ENCODE assay signal across 12 mouse cellular contexts in genomic region chr4:127517978-127518377, GRCm38 (mm10).
DNase-seq lines count a peak whose midpoint lies in the region; ATAC-seq and TF ChIP-seq lines count a peak whose summit lies in the region.
"Had no signal": no experiment of that assay in that cellular context is flagged by ENCODE, and none has a peak within 500 bp of the region (broad histone marks: within the 10 kb centered on the region; RNA-seq: fewer than 3 reads in every experiment).

No protein-coding gene starts in this region.

- peaks cover 9% of the 10 kb centered on the region for H3K4me1 ChIP-seq in liver, adult 2 months (ENCODE audit: control insufficient read depth, insufficient read depth, low read length)
- no peaks in the 10 kb centered on the region for H3K4me1 ChIP-seq in liver, embryonic 12.5 days
- H3K4me1 ChIP-seq in CH12.LX (ENCODE audit: control insufficient read depth in 1 of 2, insufficient read depth in 2 of 2) = no peaks in the 10 kb centered on the region
- no peaks in the 10 kb centered on the region for H3K4me1 ChIP-seq in midbrain, embryonic 13.5 days (replicated peaks)
- H3K4me1 ChIP-seq: embryonic facial prominence, embryonic 15.5 days; liver, embryonic 15.5 days had no signal

- no peaks in the 10 kb centered on the region for H3K9me3 ChIP-seq in liver, embryonic 12.5 days (replicated peaks)
- peaks cover 67% of the 10 kb centered on the region for H3K9me3 ChIP-seq in CH12.LX (replicated peaks; ENCODE audit: low read length)
- no peaks in the 10 kb centered on the region for H3K9me3 ChIP-seq in midbrain, embryonic 13.5 days
- H3K9me3 ChIP-seq: embryonic facial prominence, embryonic 15.5 days; liver, embryonic 15.5 days had no signal

- dilution Hi-C loops in CH12.LX (cut with MboI; ENCODE audit: extremely low pct_ligation_motif_present, extremely low pct_unique_long_range_greater_than_20kb, low sequenced_read_pairs) = no loop called here

- no peak overlapping the region for H3K4me2 ChIP-seq in liver, embryonic 12.5 days
- H3K4me2 ChIP-seq in CH12.LX (ENCODE audit: insufficient read depth, low read depth, poor library complexity, severe bottlenecking) = no peak overlapping the region
- H3K4me2 ChIP-seq in midbrain, embryonic 13.5 days (replicated peaks) = no peak overlapping the region
- H3K4me2 ChIP-seq: embryonic facial prominence, embryonic 15.5 days; liver, embryonic 15.5 days had no signal

- H3K36me3 ChIP-seq in liver, adult 2 months (ENCODE audit: control insufficient read depth, insufficient read depth, low read length) = no peaks in the 10 kb centered on the region
- no peaks in the 10 kb centered on the region for H3K36me3 ChIP-seq in liver, embryonic 12.5 days
- no peaks in the 10 kb centered on the region for H3K36me3 ChIP-seq in CH12.LX (replicated peaks in 1 of 2; ENCODE audit: control insufficient read depth in 1 of 2, insufficient read depth in 1 of 2, low read length in 1 of 2)
- H3K36me3 ChIP-seq in midbrain, embryonic 13.5 days = no peaks in the 10 kb centered on the region
- H3K36me3 ChIP-seq: embryonic facial prominence, embryonic 15.5 days; liver, embryonic 15.5 days had no signal

- peak; percentile 48 for TF ChIP-seq CTCF in gastrocnemius, adult 2 months (IDR thresholded peaks at IDR 0.05)
- peak; percentile 55; the same call in 1 of the 2 replicates for TF ChIP-seq CTCF in liver, adult 2 months (IDR thresholded peaks at IDR 0.05; ENCODE audit: low read depth, low read length)
- TF ChIP-seq CTCF in CH12.LX (conservative IDR thresholded peaks at IDR 0.05 in 1 of 2, IDR thresholded peaks at IDR 0.05 in 1 of 2; ENCODE audit: low read depth in 2 of 2, low read length in 2 of 2) = no peak; a peak in 1 of 4 replicates

- no peak for DNase-seq in gastrocnemius, adult 2 months
- DNase-seq in gastrocnemius, postnatal 10 days = no peak
- peak; percentile 23 for DNase-seq in liver, adult 2 months (ENCODE audit: extremely low read depth, low read depth, low spot score)
- peak; percentile 4 for DNase-seq in CH12.LX (ENCODE audit: extremely low read depth)
- DNase-seq in ZHBTc4 (ENCODE audit: low read depth, low spot score) = peak; percentile 54
- DNase-seq in adipocyte (ENCODE audit: low spot score) = no peak
- DNase-seq: heart, postnatal 10 days; thymus, adult 18-20 months had no signal

- no peak overlapping the region for H3K4me3 ChIP-seq in gastrocnemius, adult 2 months
- no peak overlapping the region for H3K4me3 ChIP-seq in liver, adult 2 months (ENCODE audit: insufficient read depth, low read depth, low read length)
- no peak overlapping the region for H3K4me3 ChIP-seq in liver, embryonic 12.5 days
- no peak overlapping the region for H3K4me3 ChIP-seq in CH12.LX (replicated peaks in 1 of 3; ENCODE audit: low read depth in 2 of 3, low read length in 2 of 3, poor library complexity in 1 of 3)
- no peak overlapping the region for H3K4me3 ChIP-seq in midbrain, embryonic 13.5 days (replicated peaks)
- H3K4me3 ChIP-seq: embryonic facial prominence, embryonic 15.5 days; liver, embryonic 15.5 days had no signal

- H3K27me3 ChIP-seq in liver, adult 2 months (ENCODE audit: control insufficient read depth, insufficient read depth, low read length) = no peaks in the 10 kb centered on the region
- no peaks in the 10 kb centered on the region for H3K27me3 ChIP-seq in liver, embryonic 12.5 days (replicated peaks)
- no peaks in the 10 kb centered on the region for H3K27me3 ChIP-seq in CH12.LX (replicated peaks)
- no peaks in the 10 kb centered on the region for H3K27me3 ChIP-seq in midbrain, embryonic 13.5 days
- H3K27me3 ChIP-seq: embryonic facial prominence, embryonic 15.5 days; liver, embryonic 15.5 days had no signal

- H3K79me2 ChIP-seq in liver, adult 2 months (ENCODE audit: control insufficient read depth, insufficient read depth, low read length) = no peaks in the 10 kb centered on the region
- no peaks in the 10 kb centered on the region for H3K79me2 ChIP-seq in CH12.LX (replicated peaks; ENCODE audit: control insufficient read depth, extremely low read depth, insufficient read depth, poor library complexity, severe bottlenecking)

- WGBS in liver, adult 2 months = 86% methylated on average over 1 of the region's 1 CpGs
- WGBS in liver, embryonic 12.5 days (ENCODE audit: insufficient replicate concordance) = 75% methylated on average over 1 of the region's 1 CpGs
- 97% methylated on average over 1 of the region's 1 CpGs for WGBS in midbrain, embryonic 13.5 days

- no peak overlapping the region for H3K27ac ChIP-seq in gastrocnemius, adult 2 months
- no peak overlapping the region for H3K27ac ChIP-seq in liver, adult 2 months (replicated peaks; ENCODE audit: insufficient read depth, low read depth, low read length)
- no peak overlapping the region for H3K27ac ChIP-seq in liver, embryonic 12.5 days
- H3K27ac ChIP-seq in CH12.LX (ENCODE audit: insufficient read depth, low read depth) = no peak overlapping the region
- H3K27ac ChIP-seq in midbrain, embryonic 13.5 days = no peak overlapping the region
- H3K27ac ChIP-seq: embryonic facial prominence, embryonic 15.5 days; liver, embryonic 15.5 days had no signal

- no peak for ATAC-seq in liver, embryonic 12.5 days
- ATAC-seq in midbrain, embryonic 13.5 days = no peak

- no peak for TF ChIP-seq RAD21 in CH12.LX (IDR thresholded peaks at IDR 0.05; ENCODE audit: low read depth, low read length)

- H3K9ac ChIP-seq in liver, adult 2 months (ENCODE audit: low read depth, low read length) = no peak overlapping the region
- no peak overlapping the region for H3K9ac ChIP-seq in liver, embryonic 12.5 days
- no peak overlapping the region for H3K9ac ChIP-seq in CH12.LX (ENCODE audit: insufficient read depth, low read depth)
- H3K9ac ChIP-seq in midbrain, embryonic 13.5 days (replicated peaks) = no peak overlapping the region
- H3K9ac ChIP-seq: embryonic facial prominence, embryonic 15.5 days; liver, embryonic 15.5 days had no signal

- in situ Hi-C loops in CH12.LX (cut with MboI; ENCODE audit: low pct_ligation_motif_present, low pct_unique_long_range_greater_than_20kb, low sequenced_read_pairs) = no loop called here

- no peak for TF ChIP-seq EP300 in CH12.LX (IDR thresholded peaks at IDR 0.05; ENCODE audit: low read length)

- intact Hi-C loops in gastrocnemius, adult 2 months (cut with DNase I) = no loop called here

- TF ChIP-seq POLR2A in liver, adult 2 months (IDR thresholded peaks at IDR 0.05; ENCODE audit: extremely low read depth, insufficient read depth, low read length) = no peak
- TF ChIP-seq POLR2A in CH12.LX (IDR thresholded peaks at IDR 0.05; ENCODE audit: low read depth, low read length) = no peak

TF ChIP-seq in CH12.LX, 34 proteins besides CTCF, POLR2A, EP300 and RAD21:
- TF ChIP-seq JUN (IDR thresholded peaks at IDR 0.05; ENCODE audit: insufficient read depth, low read depth, low read length) = no peak
- TF ChIP-seq MXI1 (IDR thresholded peaks at IDR 0.05; ENCODE audit: low read depth, low read length) = no peak
- TF ChIP-seq CHD1 (IDR thresholded peaks at IDR 0.05; ENCODE audit: low read depth, low read length) = no peak
- no peak for TF ChIP-seq ZC3H11A (IDR thresholded peaks at IDR 0.05; ENCODE audit: low read depth, low read length)
- no peak for TF ChIP-seq ETS1 (conservative IDR thresholded peaks at IDR 0.05; ENCODE audit: low read depth, low read length)
- no peak for TF ChIP-seq HCFC1 (IDR thresholded peaks at IDR 0.05; ENCODE audit: low read depth, low read length)
- no peak for TF ChIP-seq MEF2A (IDR thresholded peaks at IDR 0.05; ENCODE audit: borderline replicate concordance, low read depth, low read length)
- no peak for TF ChIP-seq ZKSCAN1 (IDR thresholded peaks at IDR 0.05; ENCODE audit: borderline replicate concordance, low read depth, low read length)
- no peak for TF ChIP-seq UBTF (IDR thresholded peaks at IDR 0.05; ENCODE audit: low read depth, low read length)

Comparison
In these comparisons a context has a peak if more than half of its experiments do, and no peak if none do; other contexts are left out.
1. DNase-seq: peak in liver, adult 2 months (single experiment), CH12.LX (single experiment) and ZHBTc4 (single experiment); none in gastrocnemius, adult 2 months (single experiment), gastrocnemius, postnatal 10 days (single experiment) and adipocyte (single experiment).
2. CTCF ChIP-seq: peak in gastrocnemius, adult 2 months (single experiment) and liver, adult 2 months (single experiment); none in CH12.LX (0 of 2).